Mouse (Mus musculus) limb, embryonic 11.5 days (tissue): Measurements from ENCODE around the gene Wdr37. TPM values are rescaled to one million over a fixed set of nuclear protein-coding genes. Genes with fewer than 3 reads are reported as not detected.

Source experiments
- ATAC-seq: fragments of 200-750 bp; cut with Nextera tagmentation; 2 replicates; pipeline ENCODE4 v1.8.0; 2017; ENCODE audit warnings: low read depth; ENCODE audit not compliant: insufficient number of reproducible peaks, low FRiP score, low TSS enrichment
- DNase-seq: peaks from one replicate; pipeline ENCODE4 v3.0.0-alpha.2; 2015; ENCODE audit warnings: low spot score
- H3K27ac ChIP-seq: fragments of 300-500 bp; sonication (generic); replicated peaks from 2 replicates; pipeline ENCODE4 v1.5.1; 2014; ENCODE audit warnings: low read depth, mild to moderate bottlenecking, low read length
- H3K27me3 ChIP-seq: fragments of 300-500 bp; sonication (generic); 2 replicates; pipeline ENCODE4 v1.6.1; 2014; ENCODE audit warnings: mild to moderate bottlenecking, low read length, mixed read lengths; ENCODE audit not compliant: control insufficient read depth, insufficient read depth
- H3K36me3 ChIP-seq: fragments of 300-500 bp; sonication (generic); 2 replicates; pipeline ENCODE4 v1.6.1; 2014; ENCODE audit warnings: mild to moderate bottlenecking, low read length, moderate library complexity, mixed read lengths; ENCODE audit not compliant: control insufficient read depth, insufficient read depth
- H3K4me1 ChIP-seq: fragments of 300-500 bp; sonication (generic); 2 replicates; pipeline ENCODE4 v1.6.1; 2014; ENCODE audit warnings: low read length, mixed read lengths; ENCODE audit not compliant: control insufficient read depth, insufficient read depth
- H3K4me2 ChIP-seq: fragments of 300-500 bp; sonication (generic); 2 replicates; pipeline ENCODE4 v1.6.1; 2014; ENCODE audit warnings: low read depth, mild to moderate bottlenecking, moderate library complexity; ENCODE audit not compliant: severe bottlenecking
- H3K4me3 ChIP-seq: fragments of 300-500 bp; sonication (generic); 2 replicates; pipeline ENCODE4 v1.5.1; 2014; ENCODE audit warnings: low read depth, low read length
- H3K9ac ChIP-seq: fragments of 300-500 bp; sonication (generic); 2 replicates; pipeline ENCODE4 v1.6.1; 2014; ENCODE audit warnings: mild to moderate bottlenecking, low read length
- H3K9me3 ChIP-seq: fragments of 300-500 bp; sonication (generic); 2 replicates; pipeline ENCODE4 v1.6.1; 2016; ENCODE audit warnings: low read length; ENCODE audit not compliant: control insufficient read depth
- WGBS: fragments of 180-500 bp; shearing (Covaris S2); extraction: QIAGEN DNeasy Blood & Tissue Kit; methylation state at CpG from one replicate; pipeline ENCODE4 v1.1.7; 2014; 5-methylcytosine and 5-hydroxymethylcytosine counted together
- polyA plus RNA-seq: library from polyadenylated mRNA; unstranded; fragments of >200 nt; fragmentation: Nextera tagmentation; extraction: Ambion mirVana; gene quantifications from 2 replicates; pipeline ENCODE4 v1.2.1, GENCODE M21; 2014

Gene Wdr37
- polyA plus RNA-seq, 1 experiment from 2014 or later = 28.7 TPM

DNA sequence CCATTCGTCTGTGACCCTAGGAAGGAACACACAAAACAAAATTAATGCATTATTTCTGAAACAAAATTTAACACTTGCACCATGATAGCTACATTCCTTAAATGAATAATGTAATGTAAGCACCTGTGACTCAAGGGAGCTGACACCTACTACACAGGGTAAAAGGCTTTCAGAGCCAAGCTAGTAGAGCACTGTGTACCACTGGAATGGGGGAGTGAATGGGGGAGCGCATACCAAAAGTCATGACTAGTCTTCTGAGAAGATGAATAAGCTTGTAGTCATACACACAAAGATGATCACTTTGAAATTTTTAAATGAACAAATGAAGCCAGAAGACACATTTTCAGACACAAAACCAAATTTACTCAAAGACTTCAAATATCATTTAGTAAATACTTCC lies 65.8 kb downstream of the Wdr37 start:
- no peak overlapping the region for H3K27ac ChIP-seq
- no peak overlapping the region for H3K4me3 ChIP-seq
- ATAC-seq (no peak), DNase-seq (no peak)
- no peaks in the 10 kb centered on the region for H3K4me1 ChIP-seq
- H3K9me3 ChIP-seq = no peaks in the 10 kb centered on the region
- H3K4me2 ChIP-seq = no peak overlapping the region
- no peaks in the 10 kb centered on the region for H3K27me3 ChIP-seq
- no peaks in the 10 kb centered on the region; the same call in 1 of the 2 replicates for H3K36me3 ChIP-seq
- no peak overlapping the region for H3K9ac ChIP-seq
- 99% methylated on average over 2 of the region's 2 CpGs for WGBS

DNA sequence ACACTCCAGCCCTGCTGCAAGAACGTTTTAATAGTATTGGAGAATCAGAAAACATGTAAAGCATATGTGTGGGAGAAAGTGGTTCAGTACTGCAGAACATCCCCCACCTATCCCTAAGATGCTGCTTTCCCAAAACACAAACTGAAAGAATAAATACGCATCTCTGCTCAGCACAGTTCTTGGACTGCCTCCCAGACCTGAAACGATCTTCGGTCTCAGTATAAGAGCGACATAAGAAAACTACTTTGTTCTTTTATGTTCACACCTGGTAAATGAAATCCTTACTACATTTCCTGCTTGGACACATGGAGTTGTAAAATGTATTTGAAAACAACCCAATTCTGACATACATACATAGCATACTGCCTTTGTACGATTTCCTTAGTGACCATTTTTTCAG lies 71.1 kb downstream of the Wdr37 start:
- ATAC-seq (no peak), DNase-seq (no peak)
- no peaks in the 10 kb centered on the region for H3K9me3 ChIP-seq
- H3K9ac ChIP-seq = no peak overlapping the region
- 73% methylated on average over 6 of the region's 6 CpGs for WGBS
- H3K27ac ChIP-seq = no peak overlapping the region
- H3K4me3 ChIP-seq = no peak overlapping the region
- no peaks in the 10 kb centered on the region for H3K4me1 ChIP-seq
- no peak overlapping the region for H3K4me2 ChIP-seq
- H3K27me3 ChIP-seq = no peaks in the 10 kb centered on the region
- no peaks in the 10 kb centered on the region; the same call in 1 of the 2 replicates for H3K36me3 ChIP-seq

DNA sequence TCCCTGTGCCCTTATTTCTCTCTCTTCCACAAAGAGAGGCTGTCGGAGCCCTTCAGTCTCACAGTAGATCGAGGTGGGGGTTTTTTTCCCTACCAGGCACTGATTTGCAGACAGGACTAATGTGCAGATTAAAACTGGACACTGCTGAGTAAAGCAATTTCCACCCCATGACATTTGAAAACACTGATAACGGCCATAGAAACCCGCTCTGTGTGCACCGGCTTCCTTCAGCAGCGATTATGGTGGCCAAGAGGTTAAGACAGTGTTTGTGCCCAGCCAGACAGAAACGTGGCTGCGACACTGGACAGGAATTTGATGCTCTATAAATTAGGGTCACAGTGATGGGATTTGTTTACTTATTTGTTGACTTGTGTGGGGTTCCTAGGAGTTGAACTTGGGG lies 78.5 kb downstream of the Wdr37 start:
- Histone ChIP-seq H3K4me3 (no peak overlapping the region), H3K4me1 (no peaks in the 10 kb centered on the region), H3K36me3 (no peaks in the 10 kb centered on the region), H3K27ac (no peak overlapping the region), H3K4me2 (no peak overlapping the region), H3K9me3 (no peaks in the 10 kb centered on the region), H3K9ac (no peak overlapping the region), H3K27me3 (no peaks in the 10 kb centered on the region)
- ATAC-seq (no peak), DNase-seq (no peak)
- WGBS = 80% methylated on average over 8 of the region's 8 CpGs

DNA sequence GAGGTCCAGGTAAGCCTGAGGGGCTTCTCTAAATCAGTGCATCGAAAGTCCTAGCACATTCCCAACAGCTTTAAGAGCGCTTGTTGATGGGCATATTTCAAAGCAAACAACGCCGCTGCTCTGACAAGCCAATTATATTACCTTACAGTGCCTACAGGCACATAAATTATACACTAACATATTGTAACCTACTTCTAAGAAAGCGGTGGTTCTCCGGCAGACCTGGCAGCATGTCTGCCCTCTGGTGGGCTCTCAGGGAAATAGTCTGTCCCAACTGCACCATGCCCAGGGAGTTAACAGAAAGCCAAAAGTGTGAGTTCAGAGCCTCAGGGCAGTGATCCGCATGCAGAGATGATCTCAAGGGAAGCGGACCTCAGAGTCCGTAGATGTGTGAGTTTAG lies 86.5 kb downstream of the Wdr37 start:
- no peak overlapping the region for H3K27ac ChIP-seq
- WGBS = 34% methylated on average over 9 of the region's 9 CpGs
- H3K4me2 ChIP-seq = no peak overlapping the region
- peaks cover 8% of the 10 kb centered on the region; the same call in 1 of the 2 replicates for H3K4me1 ChIP-seq
- no peaks in the 10 kb centered on the region for H3K9me3 ChIP-seq
- no peak overlapping the region for H3K9ac ChIP-seq
- no peaks in the 10 kb centered on the region for H3K36me3 ChIP-seq
- no peak overlapping the region for H3K4me3 ChIP-seq
- peak; percentile 57; the same call in 1 of the 2 replicates for ATAC-seq
- H3K27me3 ChIP-seq = no peaks in the 10 kb centered on the region
- peak; percentile 71 for DNase-seq

DNA sequence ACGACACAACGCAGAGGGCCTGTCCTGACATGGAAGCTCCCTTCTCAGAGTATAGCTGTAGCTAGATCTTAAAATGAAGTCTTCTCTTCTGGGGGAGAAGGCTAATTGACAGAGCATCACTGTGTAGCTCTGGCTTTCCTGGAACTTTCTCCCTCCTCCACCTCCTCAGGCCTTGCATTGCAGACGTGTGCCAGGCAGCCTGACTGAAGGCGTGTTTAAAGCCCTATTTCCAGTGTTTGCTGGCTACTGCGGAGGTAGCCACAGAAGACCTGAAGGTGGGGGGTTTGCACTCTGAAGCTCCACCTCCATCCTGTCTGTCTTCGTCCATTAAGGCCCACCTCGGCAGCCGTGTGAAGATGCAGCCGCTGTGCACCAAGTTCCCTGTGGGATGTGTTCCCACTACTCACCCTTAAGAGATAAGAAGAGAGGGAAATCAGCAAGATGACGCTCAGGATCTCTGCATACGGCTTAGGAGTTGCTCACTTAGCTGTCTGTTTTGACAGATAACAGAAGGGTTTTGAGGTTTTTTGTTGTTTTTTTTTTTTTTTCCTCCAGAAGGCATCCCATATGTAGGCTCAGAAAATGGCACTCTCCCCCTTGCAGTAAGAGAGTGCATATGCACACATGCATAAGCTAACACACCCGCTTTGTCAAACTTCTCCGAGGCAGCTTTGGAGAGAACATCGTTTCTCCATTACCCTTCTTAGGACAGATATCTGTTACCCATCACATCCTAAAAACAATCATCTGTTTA lies 87.2 kb downstream of the Wdr37 start:
- H3K4me2 ChIP-seq = no peak overlapping the region
- H3K9me3 ChIP-seq = no peaks in the 10 kb centered on the region
- no peak overlapping the region for H3K27ac ChIP-seq
- no peak for ATAC-seq
- no peak for DNase-seq
- no peaks in the 10 kb centered on the region for H3K36me3 ChIP-seq
- H3K9ac ChIP-seq = no peak overlapping the region
- no peaks in the 10 kb centered on the region for H3K27me3 ChIP-seq
- H3K4me3 ChIP-seq = no peak overlapping the region
- peaks cover 8% of the 10 kb centered on the region; the same call in 1 of the 2 replicates for H3K4me1 ChIP-seq
- 80% methylated on average over 14 of the region's 14 CpGs for WGBS

DNA sequence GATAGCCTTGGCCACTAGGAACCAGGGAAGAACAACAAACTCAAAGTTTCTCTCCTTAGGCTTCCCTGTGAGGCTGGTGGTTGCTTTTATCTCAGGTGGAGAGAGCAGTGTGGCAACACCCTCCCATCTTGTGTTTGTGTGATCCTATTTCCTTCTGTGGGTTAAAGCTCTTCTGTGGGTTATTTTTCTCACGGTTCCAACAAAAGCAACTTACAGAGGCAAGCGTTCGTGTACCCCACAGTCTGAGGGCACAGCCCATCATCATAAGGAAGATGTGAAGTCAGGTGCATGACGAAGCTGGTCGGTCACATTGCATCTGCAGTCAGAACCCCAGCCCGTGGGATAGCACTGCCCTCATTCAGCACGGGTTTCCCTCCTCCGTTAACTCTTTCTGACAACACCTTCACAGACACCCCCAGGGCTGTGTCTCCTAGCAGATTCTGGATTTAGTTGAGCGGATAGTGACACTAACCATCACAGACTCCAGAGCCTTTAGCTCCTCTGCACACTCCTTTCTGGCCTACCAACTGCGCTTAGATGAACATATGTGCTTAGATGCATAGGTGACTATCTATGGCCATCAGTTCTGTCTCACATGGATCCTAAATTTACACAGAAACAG lies 87.9 kb downstream of the Wdr37 start:
- H3K9me3 ChIP-seq = no peaks in the 10 kb centered on the region
- 88% methylated on average over 10 of the region's 10 CpGs for WGBS
- H3K27me3 ChIP-seq = no peaks in the 10 kb centered on the region
- ATAC-seq = no peak
- H3K27ac ChIP-seq = no peak overlapping the region
- DNase-seq = no peak
- no peaks in the 10 kb centered on the region for H3K36me3 ChIP-seq
- peaks cover 8% of the 10 kb centered on the region; the same call in 1 of the 2 replicates for H3K4me1 ChIP-seq
- H3K9ac ChIP-seq = no peak overlapping the region
- no peak overlapping the region for H3K4me2 ChIP-seq
- no peak overlapping the region for H3K4me3 ChIP-seq

DNA sequence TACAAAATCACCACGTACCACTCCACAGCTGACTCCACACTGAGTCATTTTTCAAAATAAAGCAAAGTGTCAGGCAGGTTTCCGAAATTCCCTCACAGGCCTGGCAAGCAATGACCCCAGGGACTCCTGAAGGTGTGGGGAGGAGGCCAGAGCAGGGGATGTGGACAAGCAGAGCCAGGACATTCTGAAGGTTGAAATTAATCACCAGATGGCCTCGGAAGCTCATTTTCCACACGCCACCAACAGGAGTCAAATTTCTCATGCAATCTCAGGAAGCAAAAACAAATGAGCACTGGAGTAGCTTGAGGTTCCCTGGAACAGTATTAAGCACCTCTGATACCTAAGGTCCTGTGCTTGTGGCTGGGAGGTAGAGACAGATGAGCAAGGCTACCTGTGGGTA lies 89.1 kb downstream of the Wdr37 start:
- H3K4me1 ChIP-seq = peaks cover 8% of the 10 kb centered on the region; the same call in 1 of the 2 replicates
- H3K4me2 ChIP-seq = no peak overlapping the region
- H3K27me3 ChIP-seq = no peaks in the 10 kb centered on the region
- DNase-seq = no peak
- ATAC-seq = no peak
- H3K9me3 ChIP-seq = no peaks in the 10 kb centered on the region
- no peak overlapping the region for H3K9ac ChIP-seq
- H3K27ac ChIP-seq = no peak overlapping the region
- H3K36me3 ChIP-seq = no peaks in the 10 kb centered on the region
- 23% methylated on average over 4 of the region's 4 CpGs for WGBS
- H3K4me3 ChIP-seq = no peak overlapping the region

DNA sequence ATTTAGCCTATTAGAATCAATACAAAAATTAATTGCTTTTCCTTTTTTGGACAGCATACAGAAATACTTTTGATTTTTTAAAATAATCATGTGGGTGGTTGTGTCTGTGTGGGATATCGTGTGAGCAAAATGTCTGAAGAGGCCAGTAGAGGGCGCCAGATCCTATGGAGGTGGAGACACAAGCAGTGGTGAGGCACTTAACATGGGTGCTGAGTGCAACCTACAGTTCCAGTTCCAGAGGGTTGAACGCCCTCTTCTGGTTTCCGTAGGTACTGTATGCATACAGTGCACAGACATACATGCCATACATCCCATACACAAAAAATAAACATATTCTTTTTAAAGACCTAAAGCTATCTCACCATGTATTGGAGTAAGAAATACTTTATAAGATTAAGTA lies 91.3 kb downstream of the Wdr37 start:
- Histone ChIP-seq H3K36me3 (no peaks in the 10 kb centered on the region), H3K9ac (no peak overlapping the region), H3K4me3 (no peak overlapping the region), H3K27me3 (no peaks in the 10 kb centered on the region), H3K4me1 (peaks cover 8% of the 10 kb centered on the region; the same call in 1 of the 2 replicates), H3K9me3 (no peaks in the 10 kb centered on the region), H3K27ac (no peak overlapping the region), H3K4me2 (no peak overlapping the region)
- ATAC-seq (no peak), DNase-seq (peak; percentile 55)
- WGBS = 53% methylated on average over 4 of the region's 4 CpGs
